Mouse (Mus musculus): ENCODE results near the gene Trmt13. TPM values are rescaled to one million over a fixed set of nuclear protein-coding genes. Genes with fewer than 3 reads are reported as not detected.
A peak's percentile ranks its signal among the peaks of the same experiment; 100 is the strongest.
"Not testable (repeated sequence)": the region's sequence is repeated elsewhere in the genome, so short reads cannot be mapped to it uniquely, and the experiment has no call there.

The Trmt13 gene
- 29.5 and 34.5 TPM in 2 replicates for polyA plus RNA-seq (2016; fragmentation: Nextera tagmentation; extraction: Ambion mirVana)

- no peak within 1 kb of the TSS for H3K4me3 ChIP-seq
- H3K36me3 ChIP-seq, result peaks cover 43% of the 10 kb centered on the region
- H3K4me2 ChIP-seq (replicated peaks), result no peak within 1 kb of the TSS
- H3K4me1 ChIP-seq, result no peaks in the 10 kb centered on the region
- 80% methylated on average over 10 of the region's 10 CpGs for WGBS
- no peak within 1 kb of the TSS for H3K9ac ChIP-seq
- H3K27me3 ChIP-seq, result no peaks in the 10 kb centered on the region
- no peak within 1 kb of the TSS for H3K27ac ChIP-seq
- no peaks in the 10 kb centered on the region for H3K9me3 ChIP-seq (replicated peaks)
- ATAC-seq (ENCODE audit: low FRiP score), result no peak
Observed at GRCm38 (mm10) chr3:116614295-116614892, at the start of gene Trmt13. TSS of gene Trmt13 (minus strand) at chr3:116614587.

DNA sequence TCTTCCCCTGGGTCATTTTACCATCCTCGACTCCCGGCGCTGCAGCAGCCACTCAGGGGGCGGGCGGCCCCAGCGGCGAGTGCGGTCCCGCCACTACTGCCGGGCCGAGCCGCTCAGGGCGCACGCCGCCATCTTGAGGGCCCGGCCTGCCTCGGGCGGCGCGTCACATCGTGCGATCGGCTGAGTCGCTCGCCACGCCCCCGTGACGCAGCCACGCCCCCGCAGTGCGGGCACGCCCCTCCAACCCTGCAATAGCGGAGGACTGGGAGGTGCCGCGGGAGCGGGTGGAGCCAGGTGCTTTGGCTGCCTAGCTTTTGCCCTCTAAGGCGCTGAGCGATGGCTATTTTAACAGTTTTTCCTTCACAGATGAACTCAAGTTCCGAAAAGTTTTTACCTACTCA is 48.1 kb upstream of the Trmt13 start, which contains the start of gene Mfsd14a:
Mfsd14a (minus strand) TSS at position 215 of the 401 bp plus-strand sequence.
- H3K9ac ChIP-seq, result peak within 1 kb of the TSS; percentile 98
- under 1% methylated on average over 39 of the region's 39 CpGs for WGBS
- peak within 1 kb of the TSS; percentile 63 for H3K4me2 ChIP-seq (replicated peaks)
- H3K27me3 ChIP-seq, result no peaks in the 10 kb centered on the region
- H3K9me3 ChIP-seq (replicated peaks), result no peaks in the 10 kb centered on the region
- peak; percentile 99 for ATAC-seq (ENCODE audit: low FRiP score)
- H3K4me3 ChIP-seq, result peak within 1 kb of the TSS; percentile 98
- peak within 1 kb of the TSS; percentile 96 for H3K27ac ChIP-seq
- H3K36me3 ChIP-seq, result no peaks in the 10 kb centered on the region
- H3K4me1 ChIP-seq, result peaks cover 31% of the 10 kb centered on the region

GRCm38 (mm10) chr3:116661870-116662414 is 47.6 kb upstream of the Trmt13 start:
- Histone ChIP-seq H3K4me2 (replicated peaks) (peak overlapping the region; percentile 63), H3K4me1 (peaks cover 31% of the 10 kb centered on the region), H3K9ac (peak overlapping the region; percentile 98), H3K36me3 (no peaks in the 10 kb centered on the region), H3K9me3 (replicated peaks) (no peaks in the 10 kb centered on the region), H3K27me3 (no peaks in the 10 kb centered on the region), H3K27ac (peak overlapping the region; percentile 96), H3K4me3 (peak overlapping the region; percentile 98)
- WGBS, result under 1% methylated on average over 54 of the region's 68 CpGs
- peak; percentile 90 for ATAC-seq (ENCODE audit: low FRiP score)

GRCm38 (mm10) chr3:116661288-116661869 is 47.0 kb upstream of the Trmt13 start:
- peak overlapping the region; percentile 98 for H3K4me3 ChIP-seq
- H3K36me3 ChIP-seq, result no peaks in the 10 kb centered on the region
- peak; percentile 0; the same call in 1 of the 2 replicates for ATAC-seq (ENCODE audit: low FRiP score)
- 9% methylated on average over 16 of the region's 16 CpGs for WGBS
- no peaks in the 10 kb centered on the region for H3K27me3 ChIP-seq
- H3K27ac ChIP-seq, result peak overlapping the region; percentile 96
- H3K4me1 ChIP-seq, result peaks cover 31% of the 10 kb centered on the region
- peak overlapping the region; percentile 63 for H3K4me2 ChIP-seq (replicated peaks)
- H3K9me3 ChIP-seq (replicated peaks), result no peaks in the 10 kb centered on the region
- H3K9ac ChIP-seq, result peak overlapping the region; percentile 98

DNA sequence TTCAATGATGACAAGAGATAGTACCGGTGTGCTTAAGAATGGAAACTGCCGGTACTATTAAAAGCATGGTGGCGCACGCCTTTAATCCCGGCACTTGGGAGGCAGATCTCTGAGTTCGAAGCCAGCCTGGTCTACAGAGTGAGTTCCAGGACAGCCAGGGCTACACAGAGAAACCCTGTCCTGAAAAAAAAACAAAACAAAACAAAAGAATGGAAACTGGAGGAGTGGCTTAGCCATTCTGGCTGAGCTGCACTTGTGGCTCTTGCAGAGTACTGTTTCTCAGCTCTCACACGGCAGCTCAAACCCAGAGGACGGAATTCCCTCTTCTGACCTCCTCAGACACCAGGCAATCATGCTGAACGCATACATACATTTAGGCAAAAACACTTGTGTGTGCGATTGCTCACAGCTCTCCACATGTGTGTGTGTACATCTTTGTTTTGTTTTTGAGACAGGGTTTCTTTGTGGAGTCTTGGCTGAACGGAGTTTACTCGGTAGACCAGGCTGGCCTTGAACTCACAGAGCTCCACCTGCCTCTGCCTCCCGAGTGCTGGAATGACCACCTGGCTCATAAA is 45.6 kb upstream of the Trmt13 start:
- no peaks in the 10 kb centered on the region for H3K27me3 ChIP-seq
- no peak overlapping the region for H3K4me2 ChIP-seq (replicated peaks)
- H3K9me3 ChIP-seq (replicated peaks), result no peaks in the 10 kb centered on the region
- 86% methylated on average over 13 of the region's 13 CpGs for WGBS
- no peaks in the 10 kb centered on the region for H3K36me3 ChIP-seq
- H3K9ac ChIP-seq, result no peak overlapping the region
- peaks cover 31% of the 10 kb centered on the region for H3K4me1 ChIP-seq
- no peak overlapping the region for H3K27ac ChIP-seq
- no peak for ATAC-seq (ENCODE audit: low FRiP score)
- H3K4me3 ChIP-seq, result no peak overlapping the region

DNA sequence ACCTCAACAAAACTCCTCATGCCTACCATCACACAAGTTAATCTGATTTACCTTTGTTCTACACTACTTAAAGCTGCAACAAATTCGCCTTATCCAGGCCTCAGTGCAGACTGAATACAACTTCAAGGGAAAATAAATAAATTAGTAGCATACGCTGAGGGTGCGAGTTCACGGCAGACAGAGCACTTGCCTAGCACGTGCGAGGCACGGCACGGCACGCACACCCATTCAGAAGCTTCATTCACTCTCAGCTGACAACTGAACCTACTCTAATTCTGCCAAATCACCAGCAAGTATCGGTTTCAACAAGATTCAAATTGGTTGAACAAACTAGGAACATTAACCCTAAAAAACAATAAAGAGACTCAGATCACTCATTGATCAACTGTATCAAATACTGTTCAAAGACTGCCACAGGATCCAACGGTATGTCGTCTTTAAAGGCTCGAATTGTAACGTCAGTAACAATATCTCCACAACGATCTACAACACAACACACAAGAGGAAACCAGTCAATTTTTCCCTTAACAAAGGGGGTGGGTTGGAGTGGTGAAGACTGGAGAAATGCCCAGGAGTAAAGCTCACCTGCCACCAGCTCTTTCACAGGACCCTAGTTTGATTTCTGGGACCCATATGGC is 44.7 kb upstream of the Trmt13 start:
- Histone ChIP-seq H3K27me3 (no peaks in the 10 kb centered on the region), H3K4me1 (peaks cover 31% of the 10 kb centered on the region), H3K4me2 (replicated peaks) (no peak overlapping the region), H3K9me3 (replicated peaks) (no peaks in the 10 kb centered on the region), H3K4me3 (no peak overlapping the region), H3K27ac (no peak overlapping the region), H3K9ac (no peak overlapping the region), H3K36me3 (no peaks in the 10 kb centered on the region)
- no peak for ATAC-seq (ENCODE audit: low FRiP score)
- WGBS, result 85% methylated on average over 15 of the region's 15 CpGs

- Histone ChIP-seq H3K4me1 (peaks cover 37% of the 10 kb centered on the region), H3K27me3 (no peaks in the 10 kb centered on the region), H3K4me2 (replicated peaks) (no peak overlapping the region), H3K9ac (no peak overlapping the region), H3K36me3 (no peaks in the 10 kb centered on the region), H3K9me3 (replicated peaks) (no peaks in the 10 kb centered on the region), H3K27ac (no peak overlapping the region), H3K4me3 (no peak overlapping the region)
- 84% methylated on average over 7 of the region's 7 CpGs for WGBS
- ATAC-seq (ENCODE audit: low FRiP score), result no peak
Observed at GRCm38 (mm10) chr3:116656184-116656965, 42.0 kb upstream of the Trmt13 start.

DNA sequence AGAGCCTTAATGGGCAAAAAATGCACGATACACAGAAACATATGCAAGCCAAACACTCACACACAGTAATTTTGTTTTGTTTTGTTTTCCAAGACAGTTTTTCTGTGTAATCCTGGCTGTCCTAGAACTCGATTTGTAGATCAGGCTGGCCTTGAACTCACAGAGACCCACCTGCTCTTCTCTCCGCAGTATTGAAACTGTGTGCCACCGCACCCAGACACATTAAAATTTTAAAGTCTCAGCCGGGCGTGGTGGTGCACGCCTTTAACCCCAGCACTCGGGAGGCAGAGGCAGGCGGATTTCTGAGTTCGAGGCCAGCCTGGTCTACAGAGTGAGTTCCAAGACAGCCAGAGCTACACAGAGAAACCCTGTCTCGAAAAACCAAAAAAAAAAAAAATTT is 39.7 kb upstream of the Trmt13 start:
- 95% methylated on average over 11 of the region's 11 CpGs for WGBS
- peaks cover 19% of the 10 kb centered on the region; the same call in 1 of the 2 replicates for H3K4me1 ChIP-seq
- not testable (repeated sequence) for H3K9ac ChIP-seq; H3K27ac ChIP-seq; H3K36me3 ChIP-seq; H3K4me3 ChIP-seq; H3K4me2 ChIP-seq (replicated peaks); H3K27me3 ChIP-seq; ATAC-seq (ENCODE audit: low FRiP score); H3K9me3 ChIP-seq (replicated peaks)

DNA sequence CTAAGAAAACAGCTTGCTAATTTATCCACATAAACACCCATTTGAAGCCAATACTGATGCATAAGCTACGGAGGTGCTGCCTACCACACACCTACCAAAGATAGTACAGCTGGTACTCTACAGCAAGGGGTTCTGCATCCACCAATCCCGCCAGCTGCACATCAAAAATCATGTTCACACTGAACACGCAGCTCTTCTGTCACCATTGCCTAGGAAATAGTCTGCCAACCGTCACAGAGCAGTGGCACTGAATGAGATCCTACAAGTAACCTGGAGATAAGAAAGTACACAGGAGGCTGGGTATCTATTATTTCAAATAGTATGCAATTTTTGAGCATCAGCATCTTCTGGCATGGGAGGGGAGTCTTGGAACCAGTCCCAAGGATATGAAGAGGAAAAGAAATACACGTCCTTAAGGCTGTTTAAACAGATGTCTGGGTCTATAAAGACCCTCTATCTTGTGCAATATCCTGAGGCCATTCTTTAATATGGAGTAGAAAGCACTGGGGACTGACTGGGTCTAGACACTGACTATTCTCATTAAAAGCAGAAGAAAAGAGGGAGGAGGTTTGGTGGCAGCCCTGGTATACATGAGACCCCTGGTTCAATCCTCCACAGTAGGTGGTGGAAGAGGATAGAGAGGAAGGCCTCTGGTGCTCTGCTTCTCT is 39.0 kb upstream of the Trmt13 start:
- no peaks in the 10 kb centered on the region for H3K27me3 ChIP-seq
- no peak for ATAC-seq (ENCODE audit: low FRiP score)
- peaks cover 14% of the 10 kb centered on the region; the same call in 1 of the 2 replicates for H3K4me1 ChIP-seq
- 86% methylated on average over 5 of the region's 5 CpGs for WGBS
- H3K9me3 ChIP-seq (replicated peaks), result no peaks in the 10 kb centered on the region
- H3K36me3 ChIP-seq, result 0 out of 2 replicates have a peak, but pooled peaks cover 4% of the 10 kb centered on the region
- H3K4me3 ChIP-seq, result no peak overlapping the region
- H3K27ac ChIP-seq, result no peak overlapping the region
- no peak overlapping the region for H3K4me2 ChIP-seq (replicated peaks)
- no peak overlapping the region for H3K9ac ChIP-seq

GRCm38 (mm10) chr3:116652033-116652446 is 37.7 kb upstream of the Trmt13 start:
- no peak for ATAC-seq (ENCODE audit: low FRiP score)
- no peak overlapping the region for H3K4me2 ChIP-seq (replicated peaks)
- 0 out of 2 replicates have a peak, but pooled peaks cover 5% of the 10 kb centered on the region for H3K36me3 ChIP-seq
- no peaks in the 10 kb centered on the region for H3K9me3 ChIP-seq (replicated peaks)
- no peak overlapping the region for H3K27ac ChIP-seq
- H3K4me3 ChIP-seq, result no peak overlapping the region
- 0 out of 2 replicates have a peak, but pooled peaks cover 9% of the 10 kb centered on the region for H3K4me1 ChIP-seq
- WGBS, result 76% methylated on average over 3 of the region's 3 CpGs
- H3K27me3 ChIP-seq, result no peaks in the 10 kb centered on the region
- no peak overlapping the region for H3K9ac ChIP-seq

- Histone ChIP-seq H3K9me3 (replicated peaks) (no peaks in the 10 kb centered on the region), H3K4me2 (replicated peaks) (no peak overlapping the region), H3K27me3 (no peaks in the 10 kb centered on the region), H3K27ac (no peak overlapping the region), H3K4me1 (0 out of 2 replicates have a peak, but pooled peaks cover 9% of the 10 kb centered on the region), H3K4me3 (no peak overlapping the region), H3K36me3 (peaks cover 12% of the 10 kb centered on the region), H3K9ac (no peak overlapping the region)
- WGBS, result 97% methylated on average over 9 of the region's 9 CpGs
- ATAC-seq (ENCODE audit: low FRiP score), result no peak
Observed at GRCm38 (mm10) chr3:116650698-116651097, 36.3 kb upstream of the Trmt13 start.

Data from hindbrain, embryonic 12.5 days (tissue).